Mouse (Mus musculus): ENCODE data around the gene Epn3. TPM values are rescaled to one million over a fixed set of nuclear protein-coding genes. Genes with fewer than 3 reads are reported as not detected.
A peak's percentile ranks its signal among the peaks of the same experiment; 100 is the strongest.

Epn3 gene
- total RNA-seq, 2 experiments from 2014 or later, result 3.1 to 3.3 TPM

GRCm38 (mm10) chr11:94498093-94498996 lies 1.4 kb downstream of the Epn3 start:
- DNase-seq (ENCODE audit: low spot score in 2 of 2), result peak; percentile 54 to 63

GRCm38 (mm10) chr11:94495415-94495814 lies 4.4 kb downstream of the Epn3 start:
- no peak for DNase-seq (ENCODE audit: low spot score in 2 of 2)

DNA sequence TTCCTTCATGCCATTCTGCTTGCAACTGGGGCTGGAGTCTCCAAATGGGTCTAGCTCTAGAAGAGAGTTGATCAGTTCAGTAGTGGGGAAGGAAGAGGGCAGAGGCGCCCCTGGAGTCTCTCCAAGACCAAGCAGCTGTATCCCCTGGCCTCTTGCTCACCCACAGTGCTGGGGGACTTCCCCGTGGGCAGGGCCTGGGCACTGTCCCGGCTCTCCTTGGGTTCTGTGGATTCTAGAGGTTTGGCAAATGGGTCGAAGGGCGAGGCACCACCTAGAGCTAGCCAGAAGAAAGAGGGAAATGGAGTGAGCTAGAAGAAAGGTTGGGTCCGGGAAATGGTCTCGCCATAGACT lies 8.1 kb downstream of the Epn3 start:
- DNase-seq (ENCODE audit: low spot score in 2 of 2), result no peak

- DNase-seq (ENCODE audit: low spot score in 2 of 2), result peak; percentile 70 to 76
These were observed 8.6 kb downstream of the Epn3 start for GRCm38 (mm10) chr11:94491035-94491748.

DNA sequence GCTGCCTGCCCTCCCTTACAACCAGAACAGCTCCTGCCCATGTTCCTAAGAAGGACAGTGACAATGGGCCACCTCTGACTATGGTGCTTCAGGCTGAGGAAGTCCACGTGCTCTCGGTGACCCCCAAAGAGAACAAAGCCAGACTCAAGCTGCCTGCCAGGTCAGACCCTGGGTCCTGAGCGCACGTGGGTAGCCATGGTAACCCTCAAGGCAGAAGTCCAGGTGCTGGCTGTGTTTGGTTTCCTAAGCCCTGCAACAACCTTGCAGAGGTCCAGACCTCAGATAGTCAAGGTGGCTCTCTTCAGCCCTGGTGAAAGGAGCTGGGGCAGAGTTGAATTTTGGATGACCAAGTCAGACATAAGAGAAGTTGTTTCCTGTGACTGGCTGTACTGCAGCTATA lies 10.0 kb downstream of the Epn3 start:
- DNase-seq (ENCODE audit: low spot score in 2 of 2), result no peak

GRCm38 (mm10) chr11:94488767-94489533 lies 10.8 kb downstream of the Epn3 start:
- no peak for DNase-seq (ENCODE audit: low spot score in 2 of 2)

GRCm38 (mm10) chr11:94486001-94486400 lies 13.8 kb downstream of the Epn3 start, which contains the start of gene Spata20:
Spata20 (minus strand) TSS chr11:94486179.
- peak; percentile 96 for DNase-seq (ENCODE audit: low spot score in 2 of 2)

- no peak for DNase-seq (ENCODE audit: low spot score in 2 of 2)
These were observed 14.6 kb downstream of the Epn3 start for GRCm38 (mm10) chr11:94485223-94485622.

GRCm38 (mm10) chr11:94484636-94485035 lies 15.1 kb downstream of the Epn3 start:
- no peak for DNase-seq (ENCODE audit: low spot score in 2 of 2)

GRCm38 (mm10) chr11:94483921-94484320 lies 15.9 kb downstream of the Epn3 start:
- no peak for DNase-seq (ENCODE audit: low spot score in 2 of 2)

- no peak for DNase-seq (ENCODE audit: low spot score in 2 of 2)
These were observed 16.3 kb downstream of the Epn3 start for GRCm38 (mm10) chr11:94483436-94483835.

- DNase-seq (ENCODE audit: low spot score in 2 of 2), result no peak
These were observed 17.0 kb downstream of the Epn3 start for GRCm38 (mm10) chr11:94482738-94483137.

GRCm38 (mm10) chr11:94481963-94482362 lies 17.8 kb downstream of the Epn3 start:
- no peak for DNase-seq (ENCODE audit: low spot score in 2 of 2)

DNA sequence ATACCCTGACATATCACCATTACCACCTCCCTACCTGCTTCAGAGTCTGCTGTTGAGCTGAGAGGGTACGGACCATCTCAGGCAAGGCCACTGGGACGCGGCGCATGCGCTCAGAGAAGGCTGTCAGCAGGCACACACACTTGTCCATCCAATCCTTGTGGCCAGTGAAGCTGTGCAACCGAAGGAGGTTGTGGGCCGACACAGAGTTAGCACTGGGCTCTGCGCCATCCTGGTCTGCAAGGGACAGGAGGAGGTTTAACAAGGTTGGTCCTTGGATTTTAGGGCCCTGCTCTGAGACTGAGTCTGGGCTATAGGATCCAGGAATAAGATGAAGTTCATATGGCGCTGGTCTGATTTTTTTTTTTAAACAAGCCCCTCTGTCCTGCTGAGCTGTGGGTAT lies 19.4 kb downstream of the Epn3 start:
- no peak for DNase-seq (ENCODE audit: low spot score in 2 of 2)

GRCm38 (mm10) chr11:94477651-94478050 lies 22.1 kb downstream of the Epn3 start:
- no peak for DNase-seq (ENCODE audit: low spot score in 2 of 2)

DNA sequence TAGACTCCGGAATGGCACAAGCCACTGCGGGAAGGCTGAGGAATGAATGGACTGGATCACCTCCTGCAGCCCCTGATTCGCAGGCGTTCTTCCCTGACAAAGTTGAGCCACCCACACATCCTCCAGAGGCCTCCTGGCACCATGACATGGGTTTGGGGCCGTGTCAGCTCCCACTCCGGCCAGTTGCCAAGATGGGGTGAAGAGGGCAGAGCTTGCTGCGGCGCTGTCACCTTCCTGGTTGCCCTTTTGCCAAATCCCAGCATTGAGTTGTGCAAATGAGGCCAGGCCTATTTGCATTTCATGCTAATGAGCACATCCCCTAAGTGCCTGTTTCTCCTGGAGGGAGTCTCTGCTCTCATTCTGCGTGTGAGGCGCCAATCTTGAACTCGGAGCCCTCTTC lies 24.1 kb downstream of the Epn3 start:
- DNase-seq (ENCODE audit: low spot score in 2 of 2), result no peak

DNA sequence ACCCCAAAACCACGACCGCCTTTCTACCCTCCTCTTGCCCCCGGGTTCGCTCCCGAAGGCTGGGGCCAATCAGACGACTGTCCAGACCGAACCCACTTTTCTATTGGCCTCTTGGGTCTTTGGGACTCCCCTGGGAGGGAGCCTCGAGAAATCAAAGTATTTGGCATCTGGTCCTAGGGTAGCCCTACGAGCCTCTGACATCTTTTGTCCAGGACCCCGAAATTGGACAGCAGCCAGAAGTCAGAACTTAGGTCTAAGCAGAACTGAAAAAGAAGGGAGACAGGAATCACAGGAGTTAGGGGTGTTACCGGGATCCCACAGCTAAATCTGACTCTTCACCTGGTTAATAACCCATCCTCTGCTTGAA lies 25.2 kb downstream of the Epn3 start:
- no peak for DNase-seq (ENCODE audit: low spot score in 2 of 2)

DNA sequence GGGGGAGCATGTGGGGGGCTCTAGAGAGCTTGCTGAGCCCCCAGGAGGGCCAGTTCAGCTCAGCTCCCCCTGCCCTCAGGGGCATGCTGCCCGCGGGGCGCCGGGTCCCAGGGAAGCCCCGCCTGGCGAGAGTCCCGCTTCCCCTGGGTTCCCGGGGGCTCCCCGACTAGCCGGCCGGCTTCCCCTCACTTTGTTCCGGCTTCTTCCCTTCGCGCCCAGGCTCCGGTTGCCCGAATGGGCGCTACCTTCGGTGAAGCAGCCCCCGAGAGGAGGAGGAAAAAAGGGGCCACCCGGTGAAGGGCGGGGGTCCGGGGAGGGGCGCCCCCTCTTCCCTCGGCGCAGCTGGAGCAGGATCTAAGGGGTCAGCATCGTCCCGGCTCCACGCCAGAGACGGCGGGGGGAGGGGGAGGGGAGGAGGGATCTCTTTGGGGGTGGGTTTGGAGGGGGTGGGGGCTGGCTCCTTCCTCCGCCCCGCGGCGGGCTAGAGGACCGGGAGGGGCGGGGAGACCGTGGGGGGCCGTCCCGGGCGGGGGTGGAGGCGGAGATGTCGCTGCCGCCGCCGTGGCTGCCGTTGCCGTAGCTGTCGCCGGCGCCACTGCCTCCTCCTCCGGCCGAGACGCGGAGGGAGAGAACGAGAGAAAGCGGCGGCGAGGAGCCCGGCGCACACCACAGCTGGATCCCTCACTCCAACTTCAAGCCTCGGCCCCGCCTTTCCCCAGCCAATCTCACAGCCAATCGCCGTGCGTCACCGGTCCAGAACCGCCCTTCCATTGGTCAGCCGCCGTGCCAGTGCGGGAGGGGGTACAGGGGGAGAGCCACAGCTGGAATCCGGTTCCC lies 25.8 kb downstream of the Epn3 start, which contains the start of gene Cacna1g:
Gene Cacna1g (minus strand): TSS at position 492 of the 837 bp plus-strand sequence.
- DNase-seq (ENCODE audit: low spot score in 2 of 2), result peak; percentile 83 to 89

- peak in 1 of 2 experiments; percentile 33 for DNase-seq (ENCODE audit: low spot score in 2 of 2)
These were observed 26.7 kb downstream of the Epn3 start for GRCm38 (mm10) chr11:94472916-94473706.

- peak in 1 of 2 experiments; percentile 42 for DNase-seq (ENCODE audit: low spot score in 2 of 2)
These were observed 27.2 kb downstream of the Epn3 start for GRCm38 (mm10) chr11:94472585-94472915.

Measured in layer of hippocampus, postnatal 10 days (tissue).